Mouse (Mus musculus) cerebellum, adult 8-10 months (tissue): Measurements from ENCODE around the gene Rnf150.
"Not testable (repeated sequence)": the region's sequence is repeated elsewhere in the genome, so short reads cannot be mapped to it uniquely, and the experiment has no call there.

Source experiments
- DNase-seq: peaks from one replicate; pipeline ENCODE4 v3.0.0; 2022

Gene Rnf150

GRCm38 (mm10) chr8:83078701-83079533 is 215.8 kb downstream of the Rnf150 start:
- DNase-seq, result no peak

- DNase-seq, result no peak
These were observed 216.3 kb downstream of the Rnf150 start for GRCm38 (mm10) chr8:83079534-83079844.

GRCm38 (mm10) chr8:83081266-83081665 is 218.1 kb downstream of the Rnf150 start:
- no peak for DNase-seq

GRCm38 (mm10) chr8:83081806-83082205 is 218.7 kb downstream of the Rnf150 start:
- DNase-seq, result not testable (repeated sequence)

GRCm38 (mm10) chr8:83082251-83082650 is 219.1 kb downstream of the Rnf150 start:
- DNase-seq, result no peak

- DNase-seq, result no peak
These were observed 220.3 kb downstream of the Rnf150 start for GRCm38 (mm10) chr8:83083452-83083851.

- DNase-seq, result no peak
These were observed 222.4 kb downstream of the Rnf150 start for GRCm38 (mm10) chr8:83085581-83085980.

- no peak for DNase-seq
These were observed 223.5 kb downstream of the Rnf150 start for GRCm38 (mm10) chr8:83086625-83087024.

- no peak for DNase-seq
These were observed 224.4 kb downstream of the Rnf150 start for GRCm38 (mm10) chr8:83087604-83088003.

- DNase-seq, result no peak
These were observed 225.0 kb downstream of the Rnf150 start for GRCm38 (mm10) chr8:83088156-83088555.

GRCm38 (mm10) chr8:83089336-83089986 is 226.3 kb downstream of the Rnf150 start:
- peak; percentile 90 for DNase-seq

- no peak for DNase-seq
These were observed 227.3 kb downstream of the Rnf150 start for GRCm38 (mm10) chr8:83090446-83090845.

GRCm38 (mm10) chr8:83100041-83100440 is 236.9 kb downstream of the Rnf150 start:
- peak; percentile 19 for DNase-seq

- no peak for DNase-seq
These were observed 239.9 kb downstream of the Rnf150 start for GRCm38 (mm10) chr8:83102957-83103510.

- DNase-seq, result no peak
These were observed 240.8 kb downstream of the Rnf150 start for GRCm38 (mm10) chr8:83103968-83104367.

GRCm38 (mm10) chr8:83109756-83110155 is 246.6 kb downstream of the Rnf150 start:
- no peak for DNase-seq

GRCm38 (mm10) chr8:83110177-83110576 is 247.0 kb downstream of the Rnf150 start:
- DNase-seq, result no peak

- DNase-seq, result no peak
These were observed 271.9 kb downstream of the Rnf150 start for GRCm38 (mm10) chr8:83135086-83135485.

- DNase-seq, result no peak
These were observed 276.9 kb downstream of the Rnf150 start for GRCm38 (mm10) chr8:83140068-83140467.

- no peak for DNase-seq
These were observed 277.6 kb downstream of the Rnf150 start for GRCm38 (mm10) chr8:83140701-83141111.
